Mouse (Mus musculus): ENCODE results near the gene Pkig. TPM values are rescaled to one million over a fixed set of nuclear protein-coding genes. Genes with fewer than 3 reads are reported as not detected.

The Pkig gene
- polyA plus RNA-seq, 2 experiments from 2014 or later: 4.2 to 6.4 TPM

GRCm38 (mm10) chr2:163766261-163766660, 108.1 kb downstream of the Pkig start:
- no peak for ATAC-seq

- no peak for ATAC-seq
These were observed 108.7 kb downstream of the Pkig start for GRCm38 (mm10) chr2:163766890-163767289.

- no peak for ATAC-seq
These were observed 112.5 kb downstream of the Pkig start for GRCm38 (mm10) chr2:163770731-163771130.

Other genes with a start within 250 kb of the Pkig start
- 100 to 1,000 TPM; 107 to 116 TPM for gene Oser1, start 233.7 kb upstream of the Pkig start, polyA plus RNA-seq (2017; shearing (Covaris generic))
- not detected for gene Gdap1l1, start 219.9 kb upstream of the Pkig start, polyA plus RNA-seq (2017; shearing (Covaris generic))
- gene Fitm2, start 185.8 kb upstream of the Pkig start, polyA plus RNA-seq (2017; shearing (Covaris generic)): 1 to 10 TPM; 2.0 to 2.4 TPM
- not detected for gene R3hdml, start 166.1 kb upstream of the Pkig start, polyA plus RNA-seq (2017; shearing (Covaris generic))
- gene Hnf4a, start 151.6 kb upstream of the Pkig start, polyA plus RNA-seq (2017; shearing (Covaris generic)): not detected
- 10 to 100 TPM; 36.9 to 37.6 TPM for gene Ttpal, start 56.1 kb upstream of the Pkig start, polyA plus RNA-seq (2017; shearing (Covaris generic))
- gene Serinc3, start 13.3 kb upstream of the Pkig start, polyA plus RNA-seq (2017; shearing (Covaris generic)): 100 to 1,000 TPM; 149 to 159 TPM
- 10 to 100 TPM in 1 of 2 experiments, 1 to 10 TPM in 1; 8.1 to 10.8 TPM for gene Ada, start 91.9 kb downstream of the Pkig start, polyA plus RNA-seq (2017; shearing (Covaris generic))
- gene Ccn5, start 162.5 kb downstream of the Pkig start, polyA plus RNA-seq (2017; shearing (Covaris generic)): not detected
- gene Kcnk15, start 195.3 kb downstream of the Pkig start, polyA plus RNA-seq (2017; shearing (Covaris generic)): not detected

All from activated CD4-positive, CD25-positive, alpha-beta regulatory T cell, adult 4 months (primary cell).